Mouse (Mus musculus): Measurements from ENCODE around the gene Aldoc. TPM values are rescaled to one million over a fixed set of nuclear protein-coding genes. Genes with fewer than 3 reads are reported as not detected.
A peak's percentile ranks its signal among the peaks of the same experiment; 100 is the strongest.
"Not testable (repeated sequence)": the region's sequence is repeated elsewhere in the genome, so short reads cannot be mapped to it uniquely, and the experiment has no call there.

Gene Aldoc
- 8.3 and 10.2 TPM in 2 replicates for polyA plus RNA-seq (2015; fragmentation: Nextera tagmentation; extraction: Ambion mirVana)

DNA sequence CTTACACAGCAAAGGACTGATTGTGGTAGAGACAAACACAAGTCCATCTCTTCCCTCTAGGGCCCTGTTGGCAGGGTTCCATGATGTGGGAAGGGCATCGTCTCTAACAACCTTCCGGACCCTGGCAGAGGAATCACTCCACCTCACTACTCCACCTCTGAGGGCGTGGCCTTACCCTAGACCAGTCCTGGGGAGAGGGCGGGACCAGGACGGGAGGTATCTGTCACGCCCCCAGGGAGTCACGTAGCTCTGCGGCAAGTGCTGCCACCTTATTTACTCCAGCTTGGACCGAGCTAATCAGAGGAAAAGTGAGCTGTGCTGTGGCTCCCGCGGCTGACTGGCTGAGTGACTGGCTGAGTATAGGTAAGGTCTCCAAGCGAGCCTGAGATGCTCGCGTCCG, at the start of gene Aldoc:
Gene Aldoc, plus strand, starts transcription at position 109 of the 400 bp plus-strand sequence.
- Histone ChIP-seq H3K9ac (replicated peaks; ENCODE audit: low read length) (peak within 1 kb of the TSS; percentile 34), H3K4me3 (ENCODE audit: low read length) (peak within 1 kb of the TSS; percentile 22; the same call in 1 of the 2 replicates), H3K4me1 (ENCODE audit: insufficient read depth, low read length) (peaks cover 13% of the 10 kb centered on the region; the same call in 1 of the 2 replicates), H3K36me3 (ENCODE audit: insufficient read depth, low read length) (peaks cover 35% of the 10 kb centered on the region), H3K27me3 (ENCODE audit: insufficient read depth, low read length) (no peaks in the 10 kb centered on the region), H3K9me3 (ENCODE audit: low read length) (no peaks in the 10 kb centered on the region), H3K4me2 (replicated peaks; ENCODE audit: low read depth, low read length) (peak within 1 kb of the TSS; percentile 37), H3K27ac (ENCODE audit: low read length) (peak within 1 kb of the TSS; percentile 13; the same call in 1 of the 2 replicates)
- 6% methylated on average over 15 of the region's 15 CpGs for WGBS
- ATAC-seq (ENCODE audit: low FRiP score, low TSS enrichment): peak; percentile 96

DNA sequence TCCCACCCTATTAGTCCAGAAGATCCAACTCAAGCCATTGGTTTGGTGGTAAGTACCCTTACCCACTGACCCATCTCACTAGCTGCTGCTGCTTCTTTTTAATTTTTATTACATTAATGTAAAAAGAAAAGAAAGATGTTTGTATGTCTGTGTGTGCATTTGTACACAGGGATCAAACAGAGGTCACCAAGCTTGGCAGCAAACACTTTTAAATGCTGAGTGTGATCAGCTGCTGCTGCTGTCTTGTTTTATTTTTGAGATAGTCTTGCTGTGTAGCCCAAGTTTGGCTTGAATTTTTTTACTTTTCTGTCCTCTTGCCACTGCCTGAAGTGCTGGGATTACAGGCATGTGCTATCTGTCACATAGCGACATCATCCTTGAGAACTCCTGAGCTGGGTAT, 47.2 kb upstream of the Aldoc start:
- 93% methylated on average over 1 of the region's 1 CpGs for WGBS
- H3K27me3 ChIP-seq (ENCODE audit: insufficient read depth, low read length): no peaks in the 10 kb centered on the region
- no peak for ATAC-seq (ENCODE audit: low FRiP score, low TSS enrichment)
- no peaks in the 10 kb centered on the region for H3K4me1 ChIP-seq (ENCODE audit: insufficient read depth, low read length)
- H3K4me3 ChIP-seq (ENCODE audit: low read length): no peak overlapping the region
- H3K4me2 ChIP-seq (replicated peaks; ENCODE audit: low read depth, low read length): no peak overlapping the region
- no peak overlapping the region for H3K9ac ChIP-seq (replicated peaks; ENCODE audit: low read length)
- no peak overlapping the region for H3K27ac ChIP-seq (ENCODE audit: low read length)
- H3K36me3 ChIP-seq (ENCODE audit: insufficient read depth, low read length): peaks cover 89% of the 10 kb centered on the region
- no peaks in the 10 kb centered on the region for H3K9me3 ChIP-seq (ENCODE audit: low read length)

DNA sequence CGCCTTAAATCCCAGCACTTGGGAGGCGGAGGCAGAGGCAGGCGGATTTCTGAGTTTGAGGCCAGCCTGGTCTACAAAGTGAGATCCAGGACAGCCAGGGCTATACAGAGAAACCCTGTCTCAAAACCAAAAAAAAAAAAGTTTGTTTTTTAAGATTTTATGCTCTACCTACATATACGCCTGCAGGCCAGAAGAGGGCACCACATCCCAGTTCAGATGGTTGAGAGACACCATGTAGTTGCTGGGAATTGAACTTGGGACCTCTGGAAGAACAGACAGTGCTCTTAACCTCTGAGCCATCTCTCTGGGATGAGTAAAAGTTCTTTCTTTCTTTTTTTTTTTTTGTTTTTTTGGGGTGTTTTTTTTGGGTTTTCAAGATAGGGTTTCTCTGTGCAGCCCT, 46.6 kb upstream of the Aldoc start:
- not testable (repeated sequence) for H3K4me3 ChIP-seq (ENCODE audit: low read length); H3K27me3 ChIP-seq (ENCODE audit: insufficient read depth, low read length); H3K4me1 ChIP-seq (ENCODE audit: insufficient read depth, low read length); H3K9ac ChIP-seq (replicated peaks; ENCODE audit: low read length); H3K4me2 ChIP-seq (replicated peaks; ENCODE audit: low read depth, low read length); H3K27ac ChIP-seq (ENCODE audit: low read length); H3K9me3 ChIP-seq (ENCODE audit: low read length); ATAC-seq (ENCODE audit: low FRiP score, low TSS enrichment)
- WGBS: 95% methylated on average over 4 of the region's 4 CpGs
- peaks cover 93% of the 10 kb centered on the region for H3K36me3 ChIP-seq (ENCODE audit: insufficient read depth, low read length)

DNA sequence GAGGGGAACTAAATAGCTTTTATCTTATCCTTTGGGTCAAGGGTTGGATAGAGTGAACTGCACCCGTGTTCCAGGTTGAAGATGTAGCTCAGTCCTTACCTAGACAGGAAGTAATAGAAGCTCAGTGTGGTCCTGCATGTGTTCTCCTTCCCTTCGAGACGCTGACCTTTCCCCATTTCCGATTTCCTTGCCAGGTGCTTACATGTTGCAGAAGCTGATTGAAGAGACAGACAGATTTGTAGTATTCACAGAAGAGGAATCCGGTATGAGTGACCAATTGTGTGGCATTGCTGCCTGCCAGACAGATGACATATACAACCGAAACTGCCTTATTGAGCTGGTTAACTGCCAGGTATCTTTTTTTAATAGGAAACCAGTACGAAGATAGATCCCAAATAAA, 43.9 kb upstream of the Aldoc start:
- H3K27ac ChIP-seq (ENCODE audit: low read length): no peak overlapping the region
- no peak overlapping the region for H3K4me2 ChIP-seq (replicated peaks; ENCODE audit: low read depth, low read length)
- H3K4me1 ChIP-seq (ENCODE audit: insufficient read depth, low read length): no peaks in the 10 kb centered on the region
- no peaks in the 10 kb centered on the region for H3K9me3 ChIP-seq (ENCODE audit: low read length)
- WGBS: 86% methylated on average over 7 of the region's 7 CpGs
- no peaks in the 10 kb centered on the region for H3K27me3 ChIP-seq (ENCODE audit: insufficient read depth, low read length)
- no peak for ATAC-seq (ENCODE audit: low FRiP score, low TSS enrichment)
- no peak overlapping the region for H3K4me3 ChIP-seq (ENCODE audit: low read length)
- peaks cover 88% of the 10 kb centered on the region for H3K36me3 ChIP-seq (ENCODE audit: insufficient read depth, low read length)
- H3K9ac ChIP-seq (replicated peaks; ENCODE audit: low read length): no peak overlapping the region

DNA sequence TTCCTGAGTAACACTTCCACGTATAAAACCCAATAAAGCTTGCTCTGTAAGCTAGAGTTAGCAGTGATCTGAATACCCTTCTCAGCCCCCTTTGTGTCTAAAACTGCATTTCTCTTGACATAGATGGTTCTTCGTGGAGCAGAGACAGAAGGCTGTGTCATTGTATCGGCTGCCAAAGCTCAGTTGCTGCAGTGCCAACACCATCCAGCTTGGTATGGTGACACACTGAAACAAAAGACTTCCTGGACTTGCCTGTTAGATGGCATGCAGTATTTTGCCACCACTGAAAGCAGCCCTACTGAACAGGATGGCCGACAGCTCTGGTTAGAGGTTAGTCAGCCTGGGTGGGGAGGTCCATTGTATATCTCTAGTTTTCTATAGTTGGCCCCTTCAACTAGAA, 43.2 kb upstream of the Aldoc start:
- H3K27me3 ChIP-seq (ENCODE audit: insufficient read depth, low read length): no peaks in the 10 kb centered on the region
- no peak overlapping the region for H3K4me2 ChIP-seq (replicated peaks; ENCODE audit: low read depth, low read length)
- peaks cover 88% of the 10 kb centered on the region for H3K36me3 ChIP-seq (ENCODE audit: insufficient read depth, low read length)
- no peak for ATAC-seq (ENCODE audit: low FRiP score, low TSS enrichment)
- no peak overlapping the region for H3K4me3 ChIP-seq (ENCODE audit: low read length)
- 89% methylated on average over 4 of the region's 4 CpGs for WGBS
- no peak overlapping the region for H3K9ac ChIP-seq (replicated peaks; ENCODE audit: low read length)
- no peaks in the 10 kb centered on the region for H3K9me3 ChIP-seq (ENCODE audit: low read length)
- H3K27ac ChIP-seq (ENCODE audit: low read length): no peak overlapping the region
- no peaks in the 10 kb centered on the region for H3K4me1 ChIP-seq (ENCODE audit: insufficient read depth, low read length)

GRCm38 (mm10) chr11:78289146-78289763, 33.5 kb upstream of the Aldoc start:
- H3K36me3 ChIP-seq (ENCODE audit: insufficient read depth, low read length): peaks cover 77% of the 10 kb centered on the region
- no peak overlapping the region for H3K4me2 ChIP-seq (replicated peaks; ENCODE audit: low read depth, low read length)
- no peaks in the 10 kb centered on the region for H3K4me1 ChIP-seq (ENCODE audit: insufficient read depth, low read length)
- ATAC-seq (ENCODE audit: low FRiP score, low TSS enrichment): no peak
- 90% methylated on average over 7 of the region's 7 CpGs for WGBS
- no peaks in the 10 kb centered on the region for H3K9me3 ChIP-seq (ENCODE audit: low read length)
- no peak overlapping the region for H3K4me3 ChIP-seq (ENCODE audit: low read length)
- no peak overlapping the region for H3K27ac ChIP-seq (ENCODE audit: low read length)
- no peaks in the 10 kb centered on the region for H3K27me3 ChIP-seq (ENCODE audit: insufficient read depth, low read length)
- no peak overlapping the region for H3K9ac ChIP-seq (replicated peaks; ENCODE audit: low read length)

DNA sequence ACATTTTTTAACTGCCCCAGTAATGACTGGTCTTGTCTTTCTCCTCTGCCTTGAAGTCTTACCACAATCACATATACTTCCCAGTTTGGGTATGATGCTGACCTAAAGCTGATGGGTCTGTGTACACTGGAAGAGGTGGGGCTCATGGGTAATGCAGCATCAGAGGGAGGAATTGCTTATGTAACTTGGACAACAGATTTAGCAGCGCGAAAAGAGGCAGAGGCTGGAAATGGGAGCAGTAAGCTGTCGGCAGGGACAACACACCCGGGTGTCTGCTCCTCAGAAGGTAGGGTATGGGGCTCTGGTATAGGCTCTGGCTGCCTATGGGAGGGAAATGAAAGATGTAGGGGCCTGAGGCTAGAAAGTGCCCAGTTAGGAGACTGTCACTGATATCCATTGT, 32.1 kb upstream of the Aldoc start, which contains the start of gene BC030499:
Gene BC030499, plus strand, starts transcription at position 188 of the 400 bp plus-strand sequence.
- 93% methylated on average over 4 of the region's 4 CpGs for WGBS
- no peak within 1 kb of the TSS for H3K4me2 ChIP-seq (replicated peaks; ENCODE audit: low read depth, low read length)
- no peak for ATAC-seq (ENCODE audit: low FRiP score, low TSS enrichment)
- no peak within 1 kb of the TSS for H3K4me3 ChIP-seq (ENCODE audit: low read length)
- H3K27me3 ChIP-seq (ENCODE audit: insufficient read depth, low read length): no peaks in the 10 kb centered on the region
- no peak within 1 kb of the TSS for H3K9ac ChIP-seq (replicated peaks; ENCODE audit: low read length)
- no peaks in the 10 kb centered on the region for H3K4me1 ChIP-seq (ENCODE audit: insufficient read depth, low read length)
- no peak within 1 kb of the TSS for H3K27ac ChIP-seq (ENCODE audit: low read length)
- no peaks in the 10 kb centered on the region for H3K9me3 ChIP-seq (ENCODE audit: low read length)
- peaks cover 63% of the 10 kb centered on the region for H3K36me3 ChIP-seq (ENCODE audit: insufficient read depth, low read length)

DNA sequence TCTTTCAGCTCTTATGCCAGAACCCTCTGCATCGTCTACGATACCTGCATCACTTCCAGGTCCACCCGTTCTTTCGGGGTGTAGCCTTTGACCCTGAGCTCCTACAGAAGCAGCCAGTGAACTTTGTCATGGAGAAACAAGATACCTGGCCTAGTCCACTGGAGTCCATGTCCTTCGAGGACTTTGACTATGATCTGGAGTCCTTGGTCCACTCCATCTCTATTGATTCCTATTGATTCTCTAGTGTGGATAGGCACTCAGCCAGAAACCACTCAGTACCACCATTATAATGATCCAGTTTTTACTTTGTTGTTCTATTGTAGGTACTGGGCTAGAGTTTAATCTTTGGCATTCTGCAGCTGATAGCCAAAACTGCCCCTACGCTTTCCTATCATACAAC, 28.2 kb upstream of the Aldoc start:
- no peak overlapping the region for H3K4me3 ChIP-seq (ENCODE audit: low read length)
- WGBS: 90% methylated on average over 6 of the region's 6 CpGs
- no peak overlapping the region for H3K27ac ChIP-seq (ENCODE audit: low read length)
- no peaks in the 10 kb centered on the region for H3K4me1 ChIP-seq (ENCODE audit: insufficient read depth, low read length)
- no peaks in the 10 kb centered on the region for H3K27me3 ChIP-seq (ENCODE audit: insufficient read depth, low read length)
- peaks cover 33% of the 10 kb centered on the region for H3K36me3 ChIP-seq (ENCODE audit: insufficient read depth, low read length)
- H3K9ac ChIP-seq (replicated peaks; ENCODE audit: low read length): no peak overlapping the region
- no peak for ATAC-seq (ENCODE audit: low FRiP score, low TSS enrichment)
- no peak overlapping the region for H3K4me2 ChIP-seq (replicated peaks; ENCODE audit: low read depth, low read length)
- no peaks in the 10 kb centered on the region for H3K9me3 ChIP-seq (ENCODE audit: low read length)

GRCm38 (mm10) chr11:78300917-78301316, 21.9 kb upstream of the Aldoc start:
- Histone ChIP-seq H3K4me3 (ENCODE audit: low read length) (peak overlapping the region; percentile 76), H3K9ac (replicated peaks; ENCODE audit: low read length) (peak overlapping the region; percentile 69), H3K4me1 (ENCODE audit: insufficient read depth, low read length) (0 out of 2 replicates have a peak, but pooled peaks cover 9% of the 10 kb centered on the region), H3K27ac (ENCODE audit: low read length) (peak overlapping the region; percentile 61; the same call in 1 of the 2 replicates), H3K9me3 (ENCODE audit: low read length) (no peaks in the 10 kb centered on the region), H3K4me2 (replicated peaks; ENCODE audit: low read depth, low read length) (peak overlapping the region; percentile 55), H3K27me3 (ENCODE audit: insufficient read depth, low read length) (no peaks in the 10 kb centered on the region), H3K36me3 (ENCODE audit: insufficient read depth, low read length) (peaks cover 22% of the 10 kb centered on the region; the same call in 1 of the 2 replicates)
- no peak for ATAC-seq (ENCODE audit: low FRiP score, low TSS enrichment)
- WGBS: 57% methylated on average over 7 of the region's 7 CpGs

DNA sequence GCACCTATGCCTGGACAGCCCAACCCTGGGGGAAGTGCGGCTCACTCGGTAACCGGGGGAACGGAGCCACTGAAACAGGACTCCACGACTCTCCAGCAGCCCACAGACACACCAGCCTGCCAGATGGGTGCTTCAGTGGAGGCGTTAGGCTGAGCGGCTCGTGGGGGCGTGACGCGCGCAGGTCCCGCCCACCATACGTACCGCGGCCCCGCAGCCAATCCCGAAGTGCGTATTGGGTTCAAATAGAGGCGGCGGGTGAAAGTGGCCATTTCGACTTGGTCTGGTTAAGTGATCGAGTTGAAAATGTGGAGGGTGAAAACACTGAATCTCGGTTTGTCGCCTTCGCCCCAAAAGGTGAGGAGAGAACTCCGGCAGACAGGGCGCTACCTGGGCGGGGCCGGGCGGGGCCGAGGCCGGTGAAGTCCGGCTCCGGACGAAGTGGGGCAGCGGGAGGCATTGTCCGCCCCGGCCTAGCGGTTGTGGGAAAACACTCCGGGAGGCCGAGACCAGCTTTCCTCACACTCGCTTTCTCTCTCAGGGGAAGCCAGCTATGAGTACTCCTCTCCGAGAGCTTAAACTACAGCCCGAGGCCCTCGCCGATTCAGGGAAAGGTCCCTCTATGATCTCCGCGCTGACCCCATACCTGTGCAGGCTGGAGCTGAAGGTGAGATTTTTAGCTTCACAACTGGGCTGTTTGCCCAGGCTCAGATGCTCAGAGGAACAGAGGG, 21.2 kb upstream of the Aldoc start, which contains the start of gene Spag5:
Gene Spag5, plus strand, starts transcription at position 173 of the 728 bp plus-strand sequence.
- Histone ChIP-seq H3K27ac (ENCODE audit: low read length) (peak within 1 kb of the TSS; percentile 73), H3K4me3 (ENCODE audit: low read length) (peak within 1 kb of the TSS; percentile 76), H3K4me2 (replicated peaks; ENCODE audit: low read depth, low read length) (peak within 1 kb of the TSS; percentile 55), H3K9ac (replicated peaks; ENCODE audit: low read length) (peak within 1 kb of the TSS; percentile 77), H3K27me3 (ENCODE audit: insufficient read depth, low read length) (no peaks in the 10 kb centered on the region), H3K36me3 (ENCODE audit: insufficient read depth, low read length) (peaks cover 22% of the 10 kb centered on the region; the same call in 1 of the 2 replicates), H3K9me3 (ENCODE audit: low read length) (no peaks in the 10 kb centered on the region), H3K4me1 (ENCODE audit: insufficient read depth, low read length) (0 out of 2 replicates have a peak, but pooled peaks cover 13% of the 10 kb centered on the region)
- peak; percentile 99 for ATAC-seq (ENCODE audit: low FRiP score, low TSS enrichment)
- under 1% methylated on average over 49 of the region's 49 CpGs for WGBS
